Mouse (Mus musculus) heart, postnatal 4 days (tissue): Measurements from ENCODE around the gene Ccdc73. TPM values are rescaled to one million over a fixed set of nuclear protein-coding genes. Genes with fewer than 3 reads are reported as not detected.
"Not testable (repeated sequence)": the region's sequence is repeated elsewhere in the genome, so short reads cannot be mapped to it uniquely, and the experiment has no call there.

Experiments
- DNase-seq: peaks from one replicate; pipeline ENCODE4 v3.0.0; 2021
- total RNA-seq, 2 experiments: library from RNA; stranded (reverse); gene quantifications; 2 replicates each; pipeline ENCODE4 v1.2.3; 2021

The Ccdc73 gene
- total RNA-seq, 2 experiments from 2014 or later: 3.7 to 3.8 TPM

DNA sequence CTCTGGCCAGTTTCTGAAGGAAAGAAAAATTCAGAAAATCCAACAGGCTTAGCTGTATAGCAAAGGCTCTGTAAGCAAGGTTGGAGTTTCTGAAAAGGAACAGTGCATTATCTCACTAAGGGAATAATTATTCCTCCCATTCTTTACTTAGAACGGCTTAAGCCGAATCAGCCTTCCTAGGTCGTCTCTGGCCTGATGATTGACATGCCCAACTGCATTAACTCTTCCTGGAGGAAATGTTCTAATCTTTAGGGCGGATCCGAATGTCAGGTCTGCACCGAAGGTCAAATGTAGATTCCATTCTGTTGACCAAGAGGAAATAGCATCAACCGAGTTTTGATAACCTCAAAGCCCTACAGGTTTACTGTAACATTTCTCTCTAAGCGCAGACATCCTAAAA lies 11.2 kb downstream of the Ccdc73 start:
- DNase-seq: no peak

DNA sequence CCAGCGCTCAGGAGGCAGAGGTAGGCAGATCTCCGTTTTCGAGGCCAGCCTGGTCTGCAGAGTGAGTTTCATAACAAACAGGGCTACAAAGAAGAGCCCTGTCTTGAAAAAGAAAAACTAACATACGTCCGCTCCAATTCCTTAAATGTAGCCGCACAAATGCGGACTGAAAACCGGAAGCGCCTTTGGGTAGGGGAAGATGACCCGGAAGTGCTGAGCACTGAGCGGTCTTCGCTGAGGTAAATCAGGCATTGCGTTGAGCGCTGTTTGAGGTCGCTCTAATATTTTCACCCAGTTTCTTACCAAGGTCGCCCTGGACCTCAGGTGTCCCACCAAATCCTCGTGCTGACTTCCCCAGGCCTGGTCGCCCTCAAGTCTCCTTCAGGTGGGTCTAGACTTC lies 18.5 kb downstream of the Ccdc73 start:
- no peak for DNase-seq

DNA sequence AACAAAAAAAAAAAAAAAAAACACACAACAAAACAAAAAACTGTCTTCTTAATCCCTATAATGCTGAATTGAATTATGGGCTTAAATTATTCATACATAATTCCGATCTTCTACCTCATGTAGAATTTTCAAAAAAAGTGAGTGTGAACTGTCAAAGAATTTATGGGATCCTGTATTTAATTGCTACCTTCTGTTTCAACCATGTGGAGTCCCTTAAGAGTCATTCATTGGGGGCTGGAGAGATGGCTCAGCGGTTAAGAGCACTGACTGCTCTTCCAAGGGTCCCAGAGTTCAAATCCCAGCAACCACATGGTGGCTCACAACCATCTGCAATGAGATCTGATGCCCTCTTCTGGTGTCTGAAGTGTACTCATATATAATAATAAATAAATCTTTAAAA lies 19.7 kb downstream of the Ccdc73 start:
- DNase-seq: not testable (repeated sequence)

DNA sequence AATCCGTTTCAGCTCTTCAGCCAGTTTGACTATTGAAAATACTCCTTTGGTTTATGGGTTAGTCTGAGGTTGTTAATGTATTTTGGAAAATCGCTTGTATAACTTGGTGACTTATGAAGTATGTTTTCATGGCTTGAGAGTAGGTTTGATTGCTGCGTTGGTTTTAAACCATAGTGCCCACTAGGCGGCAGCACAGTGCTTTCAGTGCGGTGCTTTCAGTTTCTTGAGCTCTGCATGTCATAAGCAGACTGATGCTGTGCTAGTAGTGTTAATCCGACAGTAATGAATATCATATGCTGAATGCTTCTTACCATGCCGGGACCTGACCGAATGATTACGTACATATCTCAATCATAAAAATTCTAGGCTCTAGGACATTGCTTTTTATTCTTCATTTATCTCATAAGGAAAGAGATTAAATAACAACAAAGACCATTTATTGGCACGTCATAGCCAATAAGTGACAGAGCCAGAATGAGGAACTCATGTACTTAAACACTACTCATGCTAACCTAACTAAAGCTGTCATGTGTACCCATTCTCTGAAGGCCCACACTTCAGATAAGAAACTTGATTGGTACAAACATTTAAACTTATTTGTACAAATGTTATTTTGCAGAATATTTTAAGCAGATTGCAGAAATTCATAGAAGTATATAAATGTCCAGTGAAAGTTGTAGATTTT lies 20.4 kb downstream of the Ccdc73 start:
- DNase-seq: peak; percentile 88

DNA sequence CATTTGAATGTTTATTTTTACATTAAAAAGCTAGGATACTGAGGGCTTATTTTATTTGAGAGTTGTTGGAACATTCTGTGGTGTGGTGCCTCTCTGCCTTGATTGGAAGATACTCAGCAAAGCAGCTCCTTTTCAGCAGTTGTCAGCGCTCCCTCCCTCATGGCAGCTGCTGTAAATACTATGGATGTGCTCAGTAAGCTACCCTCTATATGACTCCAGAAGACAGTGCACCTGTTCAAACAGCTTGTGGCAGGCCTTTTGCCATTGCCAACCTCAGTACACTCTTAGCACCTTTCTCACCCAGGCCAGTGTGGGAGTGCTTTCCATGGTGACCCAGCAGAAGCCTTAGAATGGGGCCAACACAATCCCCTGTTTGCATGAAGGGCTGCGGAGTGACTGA lies 32.4 kb downstream of the Ccdc73 start:
- DNase-seq: no peak

DNA sequence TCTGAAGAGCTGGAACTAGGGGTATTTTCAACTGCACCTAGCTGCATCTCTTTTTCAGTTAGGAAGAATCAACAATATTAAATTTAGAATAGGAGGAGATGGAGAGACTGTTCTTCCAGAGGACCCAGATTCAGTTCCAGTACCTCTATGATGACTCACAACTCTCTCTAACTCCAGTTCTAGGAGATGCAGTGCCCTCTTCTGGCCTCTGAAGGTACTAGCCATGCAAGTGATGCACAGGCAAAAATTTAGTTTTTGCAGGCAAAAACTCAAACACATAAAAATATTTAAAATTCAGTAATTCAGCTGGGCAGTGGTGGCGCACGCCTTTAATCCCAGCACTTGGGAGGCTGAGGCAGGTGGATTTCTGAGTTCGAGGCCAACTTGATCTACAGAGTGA lies 48.1 kb downstream of the Ccdc73 start:
- no peak for DNase-seq

DNA sequence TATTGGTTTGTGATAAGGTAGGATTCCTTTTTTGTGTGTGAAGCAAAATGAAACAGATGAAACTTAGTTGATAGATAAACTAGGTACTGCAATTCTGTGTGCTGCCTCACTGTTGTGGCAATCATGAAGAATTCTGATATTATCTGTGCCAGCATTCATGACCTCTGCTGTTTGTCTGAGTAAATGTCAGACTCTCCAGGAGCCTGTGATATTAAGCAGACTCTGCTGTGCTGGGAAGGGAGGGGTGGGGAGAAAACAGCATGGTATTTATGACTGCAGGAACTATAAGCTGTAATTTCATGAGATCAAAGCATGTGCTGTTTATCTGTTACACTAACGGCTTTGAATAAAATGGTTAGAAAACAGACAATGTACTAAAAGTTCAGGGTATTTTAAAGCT lies 96.9 kb downstream of the Ccdc73 start:
- peak; percentile 14 for DNase-seq

DNA sequence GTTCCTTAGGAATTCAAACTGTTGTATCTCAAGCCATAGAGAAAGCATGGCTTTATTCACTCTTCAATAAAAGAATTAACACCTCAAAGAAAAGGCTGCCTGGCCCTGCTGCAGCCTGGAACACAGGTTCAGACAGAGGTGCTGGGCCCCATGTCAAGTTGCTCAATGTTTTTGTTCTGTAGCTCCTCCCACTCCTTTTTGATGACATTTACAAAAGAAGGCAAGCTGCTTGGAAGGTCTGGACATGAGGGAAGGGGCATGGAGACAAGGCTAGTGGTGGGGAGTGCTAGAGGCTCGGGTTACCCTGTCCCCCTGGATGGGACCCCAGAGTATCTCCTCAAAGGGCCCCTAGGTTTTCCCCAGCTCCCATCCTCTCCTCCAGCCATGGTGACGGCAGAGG lies 114.1 kb downstream of the Ccdc73 start:
- no peak for DNase-seq

DNA sequence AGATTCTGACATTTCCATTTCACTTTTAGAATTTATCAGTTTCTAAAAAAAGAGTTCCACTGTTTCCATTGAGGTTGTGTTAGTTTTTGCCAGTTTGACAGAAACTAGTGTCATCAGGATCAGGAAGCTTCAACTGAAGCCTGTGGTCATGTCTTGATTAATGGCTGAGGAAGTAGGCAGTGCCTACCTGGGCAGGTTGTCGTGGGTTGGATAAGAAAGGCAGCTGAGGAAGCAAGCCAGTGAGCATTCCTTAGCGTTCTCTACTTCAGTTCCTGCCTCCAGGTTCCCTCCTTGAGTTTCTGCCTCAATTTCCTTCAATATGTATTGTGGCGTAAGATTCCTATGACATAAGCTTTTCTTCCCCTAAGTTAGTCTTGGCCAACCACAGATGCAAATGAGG lies 118.2 kb downstream of the Ccdc73 start:
- DNase-seq: no peak

DNA sequence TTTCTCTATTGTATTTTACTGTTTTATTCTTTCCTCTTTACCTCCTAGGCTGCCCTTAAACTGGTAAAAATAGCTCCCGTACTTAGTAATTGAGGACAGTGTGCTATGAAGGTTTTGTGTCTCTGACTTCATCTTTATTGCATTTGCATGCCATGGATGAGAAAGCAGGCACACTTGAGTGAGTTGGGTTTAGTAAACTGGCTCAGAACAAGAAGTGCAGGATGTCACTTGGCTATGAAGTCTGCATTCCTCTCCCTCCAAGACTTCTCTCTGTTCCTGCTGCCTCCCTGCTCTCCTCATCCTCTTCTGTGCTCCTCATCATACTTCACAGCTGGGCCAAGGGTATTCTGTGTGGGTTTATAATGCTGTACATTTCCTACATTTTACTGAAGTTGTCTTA lies 121.4 kb downstream of the Ccdc73 start:
- no peak for DNase-seq

DNA sequence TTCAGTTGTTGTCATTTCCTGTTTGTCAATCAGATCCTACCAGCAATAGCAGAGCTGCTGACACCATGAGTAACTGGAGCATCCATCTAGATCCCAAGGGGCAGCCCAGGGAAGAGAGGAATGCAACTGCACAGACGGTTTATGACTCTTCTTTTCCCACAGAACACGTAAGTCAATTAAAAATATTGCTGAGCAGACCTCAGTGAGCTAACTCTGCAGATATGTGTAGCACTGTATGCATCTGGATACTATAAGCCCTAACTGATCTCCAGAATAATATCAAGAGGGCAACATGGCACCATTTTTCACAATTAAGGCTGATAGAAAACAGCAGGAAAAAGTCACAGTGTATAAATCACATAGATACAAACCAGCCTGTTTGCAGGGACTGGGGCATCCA lies 126.8 kb downstream of the Ccdc73 start:
- DNase-seq: no peak

DNA sequence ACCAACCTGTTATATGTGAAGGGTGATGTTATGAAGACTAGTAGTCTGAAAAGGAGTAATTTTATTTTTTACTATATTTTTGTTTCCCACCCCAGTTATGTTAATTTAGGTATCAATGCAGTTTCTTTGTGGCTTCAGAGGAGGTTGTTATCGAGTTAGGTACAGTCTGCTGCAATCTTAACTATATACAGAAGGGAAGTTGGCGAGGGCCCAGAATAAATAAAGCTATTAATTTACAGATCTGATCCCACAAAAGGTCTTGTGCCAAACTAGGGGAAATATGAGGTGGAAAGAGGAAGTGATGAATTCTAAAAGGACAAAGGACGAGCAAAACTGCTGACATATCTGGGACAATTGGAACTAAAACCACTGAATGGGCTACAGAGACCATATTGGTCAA lies 128.6 kb downstream of the Ccdc73 start:
- DNase-seq: no peak

DNA sequence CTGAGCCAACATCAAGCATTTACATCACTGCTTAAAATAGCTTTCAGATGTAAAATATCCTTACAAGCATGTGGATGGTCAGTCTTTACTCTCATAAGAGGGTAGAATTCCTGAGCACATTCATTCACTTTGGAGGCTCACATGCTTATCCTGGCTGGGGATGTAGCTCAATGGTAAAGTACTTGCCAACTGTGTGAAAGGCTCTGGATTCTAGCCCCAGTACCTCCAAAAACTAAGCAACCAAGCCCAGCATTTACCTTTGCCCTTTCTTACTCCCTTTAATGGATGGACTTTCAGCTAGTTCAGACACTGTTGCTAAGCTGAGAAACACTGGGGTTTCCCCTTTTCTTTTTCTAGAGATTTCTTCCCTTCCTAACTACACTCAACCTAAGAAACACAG lies 139.6 kb downstream of the Ccdc73 start:
- no peak for DNase-seq

DNA sequence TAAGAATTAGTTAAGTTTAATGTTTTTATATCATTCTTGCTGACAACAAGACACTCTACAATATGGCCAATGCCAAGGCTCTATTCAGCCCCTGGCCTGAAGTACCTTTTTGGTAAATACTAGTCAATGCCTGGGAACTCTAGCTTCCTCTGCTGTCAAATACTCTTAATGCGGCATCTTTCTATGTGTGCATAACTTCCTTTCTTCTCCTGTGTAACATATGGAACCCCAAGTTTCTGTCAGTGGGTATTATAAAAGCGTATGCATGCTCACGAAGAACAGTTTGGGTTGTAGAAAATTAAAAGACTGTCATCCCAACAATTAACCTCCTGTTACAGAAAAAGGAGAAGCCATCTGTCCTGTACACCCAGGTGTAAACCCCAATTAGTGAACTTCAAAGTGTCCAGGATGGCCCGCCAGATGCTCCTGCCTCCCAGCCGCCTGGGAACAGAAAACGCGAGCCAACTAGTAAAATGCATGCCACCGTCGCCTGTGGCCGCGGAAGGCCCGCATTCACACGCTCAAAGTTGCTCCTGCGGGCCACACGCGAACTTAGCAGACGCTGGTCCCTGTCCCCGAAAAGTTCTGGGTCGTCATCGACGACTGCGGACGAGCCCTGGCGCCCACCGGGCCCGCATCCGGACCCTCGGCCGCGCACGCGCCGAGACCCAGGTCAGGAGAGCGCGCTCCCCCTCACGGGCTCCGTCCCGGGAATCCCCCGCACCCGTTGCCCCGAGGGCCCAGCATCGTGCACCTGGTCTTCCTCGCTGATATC lies 148.8 kb downstream of the Ccdc73 start:
- no peak for DNase-seq

DNA sequence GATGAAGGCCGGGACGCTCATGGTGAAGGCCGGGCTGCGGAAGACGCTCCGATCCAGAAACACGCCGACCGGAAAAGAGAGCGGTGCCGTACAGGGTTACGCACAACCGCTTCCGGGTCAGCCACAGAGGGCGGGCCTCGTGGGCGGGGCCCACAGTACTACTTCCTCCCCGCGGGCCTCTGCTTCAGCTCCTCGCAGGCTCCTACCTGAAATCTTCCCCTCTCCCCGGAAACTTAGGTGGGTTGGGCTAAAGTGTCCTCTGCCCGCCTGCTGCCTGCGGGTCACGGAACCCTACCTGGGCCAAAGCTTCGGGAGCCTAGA lies 149.3 kb downstream of the Ccdc73 start, which contains the start of gene Eif3m:
Gene Eif3m (minus strand): TSS at position 114 of the 321 bp plus-strand sequence.
- peak; percentile 95 for DNase-seq

DNA sequence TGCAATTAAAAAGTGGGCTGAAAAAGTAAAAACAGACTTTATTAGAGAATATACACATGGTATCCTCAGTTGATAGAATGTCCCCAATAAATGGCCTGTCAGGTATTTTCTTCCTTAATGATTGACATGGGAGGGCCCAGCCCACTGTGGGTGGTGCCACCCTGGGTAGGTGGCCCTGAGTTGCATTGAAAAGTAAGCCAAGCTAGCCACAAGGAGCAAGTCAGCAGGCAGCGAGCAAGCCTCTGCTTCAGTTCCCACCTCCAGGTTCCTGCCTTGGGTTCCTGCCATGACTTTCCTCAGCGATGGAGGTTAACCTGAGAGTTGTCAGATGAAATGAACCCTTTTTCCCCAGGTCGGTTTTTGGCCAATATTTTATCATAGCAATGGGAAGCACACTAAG lies 150.2 kb downstream of the Ccdc73 start:
- no peak for DNase-seq

DNA sequence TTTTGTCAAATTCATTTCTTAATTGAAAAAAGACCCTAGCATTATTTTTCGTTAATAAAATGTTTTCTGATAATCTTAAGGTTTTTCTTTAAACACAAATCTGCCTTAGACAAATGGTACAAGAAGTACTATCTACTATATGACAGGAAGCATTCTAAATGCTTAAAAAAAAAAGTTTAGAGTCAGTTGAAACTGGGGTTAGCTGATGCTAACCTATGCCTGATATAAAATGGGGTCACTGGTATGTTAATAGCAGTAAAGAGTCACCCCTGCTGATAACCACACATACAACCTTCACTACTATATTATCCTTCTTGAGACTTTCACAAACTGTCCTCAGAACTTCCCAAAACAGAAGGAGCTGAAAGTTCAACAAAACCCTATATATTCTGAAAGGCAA lies 151.9 kb downstream of the Ccdc73 start:
- DNase-seq: no peak

DNA sequence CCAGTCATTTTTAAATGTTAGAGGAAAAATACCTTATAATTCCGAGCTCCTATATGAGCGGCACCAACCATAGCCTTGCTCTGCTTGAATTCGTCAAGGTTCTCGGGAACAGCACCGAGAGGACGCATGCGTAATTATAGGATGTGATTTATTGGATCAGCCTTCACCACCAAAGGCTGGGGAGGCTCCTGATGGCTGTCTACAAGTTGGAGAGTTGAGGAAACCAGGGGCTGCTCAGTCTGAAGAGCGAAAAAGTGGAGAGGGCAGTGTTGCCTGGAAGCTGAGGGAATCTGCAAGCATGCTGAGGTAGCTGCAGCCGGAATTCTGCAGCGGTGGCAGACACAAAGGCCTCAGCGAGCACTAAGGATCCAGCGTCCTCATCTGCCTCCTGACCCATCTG lies 153.7 kb downstream of the Ccdc73 start:
- DNase-seq: no peak

DNA sequence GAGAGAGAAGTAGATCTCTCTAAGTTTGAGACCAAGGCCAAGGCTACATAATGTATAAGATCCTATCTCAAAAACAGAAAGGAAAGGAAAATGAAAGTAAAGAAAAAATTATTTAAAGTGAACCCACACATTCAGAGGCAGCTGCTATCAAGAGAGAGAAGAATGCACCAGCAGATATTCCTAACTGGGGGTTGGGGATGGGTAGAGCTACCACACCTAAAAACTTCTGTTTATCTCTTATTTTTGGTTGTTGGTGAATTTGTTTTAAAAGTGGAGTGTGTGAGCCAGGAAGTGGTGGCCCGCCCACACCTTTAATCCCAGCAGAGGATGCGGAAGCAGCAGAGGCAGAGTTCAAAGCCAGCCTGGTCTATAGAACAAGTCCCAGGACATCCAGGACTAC lies 154.2 kb downstream of the Ccdc73 start:
- no peak for DNase-seq

DNA sequence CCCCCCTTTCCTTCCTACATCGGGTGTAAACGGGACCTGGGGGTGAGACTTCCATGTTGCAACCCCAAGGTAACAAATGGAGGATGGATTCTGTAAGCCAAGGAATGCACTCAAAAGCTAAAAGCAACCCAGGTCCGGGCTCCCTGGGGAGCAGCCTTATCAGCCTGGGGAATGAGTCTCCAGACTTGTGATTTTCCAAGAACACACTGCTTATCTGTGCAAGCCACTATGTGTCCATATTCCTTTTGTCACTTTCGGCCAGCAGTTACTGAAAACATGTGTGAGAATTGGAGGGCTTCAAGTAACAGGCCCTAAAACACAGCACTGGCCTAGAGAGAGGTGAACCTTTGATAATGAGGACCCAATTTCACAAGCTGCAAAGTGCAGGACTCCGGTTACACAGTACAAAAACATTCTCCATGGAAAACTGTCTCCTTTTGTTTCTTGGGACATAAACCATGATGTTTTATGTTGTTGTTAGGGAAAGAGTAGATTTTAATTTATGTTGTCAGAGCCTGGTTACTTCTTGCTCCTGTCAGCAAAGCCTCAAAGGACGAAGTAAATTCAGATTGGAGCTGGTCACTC lies 155.5 kb downstream of the Ccdc73 start:
- peak; percentile 43 for DNase-seq

DNA sequence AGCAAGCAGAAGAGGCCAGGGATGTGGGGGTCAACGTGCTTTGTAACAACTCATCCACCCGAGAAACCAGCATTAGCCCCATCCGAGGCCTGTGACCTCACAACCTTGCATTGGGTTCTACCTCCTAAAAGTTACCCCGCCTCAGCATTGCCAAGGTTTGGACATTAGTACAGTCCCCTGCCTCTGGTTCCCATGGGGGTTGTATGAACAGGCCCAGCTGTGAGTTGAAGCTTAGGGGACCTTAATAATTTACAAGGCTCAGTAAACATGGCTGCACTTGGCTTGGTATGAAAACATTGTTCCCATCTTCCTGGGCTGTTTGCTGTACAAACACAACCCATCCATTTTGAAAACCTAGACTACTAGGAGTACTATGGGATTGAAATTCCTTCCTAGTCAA lies 156.2 kb downstream of the Ccdc73 start:
- no peak for DNase-seq

DNA sequence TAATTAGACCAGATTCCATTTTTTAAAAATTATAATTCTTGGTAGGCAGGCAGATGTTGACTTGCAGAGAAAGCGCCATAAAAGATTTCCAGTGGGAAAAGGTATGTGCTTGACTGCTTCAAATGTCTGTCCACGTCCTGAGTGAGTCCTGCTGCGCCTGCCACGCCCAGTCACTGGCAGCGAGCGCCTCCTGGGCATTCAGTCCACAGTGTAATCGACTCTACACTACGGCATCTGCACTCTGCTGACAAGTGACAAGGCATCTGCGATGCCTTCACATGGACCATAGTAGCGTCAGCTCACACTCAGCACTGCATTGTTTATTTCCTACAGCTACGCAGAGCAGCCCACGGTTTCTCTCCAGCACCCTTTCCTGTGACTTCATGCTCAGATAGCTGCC lies 158.0 kb downstream of the Ccdc73 start:
- not testable (repeated sequence) for DNase-seq

DNA sequence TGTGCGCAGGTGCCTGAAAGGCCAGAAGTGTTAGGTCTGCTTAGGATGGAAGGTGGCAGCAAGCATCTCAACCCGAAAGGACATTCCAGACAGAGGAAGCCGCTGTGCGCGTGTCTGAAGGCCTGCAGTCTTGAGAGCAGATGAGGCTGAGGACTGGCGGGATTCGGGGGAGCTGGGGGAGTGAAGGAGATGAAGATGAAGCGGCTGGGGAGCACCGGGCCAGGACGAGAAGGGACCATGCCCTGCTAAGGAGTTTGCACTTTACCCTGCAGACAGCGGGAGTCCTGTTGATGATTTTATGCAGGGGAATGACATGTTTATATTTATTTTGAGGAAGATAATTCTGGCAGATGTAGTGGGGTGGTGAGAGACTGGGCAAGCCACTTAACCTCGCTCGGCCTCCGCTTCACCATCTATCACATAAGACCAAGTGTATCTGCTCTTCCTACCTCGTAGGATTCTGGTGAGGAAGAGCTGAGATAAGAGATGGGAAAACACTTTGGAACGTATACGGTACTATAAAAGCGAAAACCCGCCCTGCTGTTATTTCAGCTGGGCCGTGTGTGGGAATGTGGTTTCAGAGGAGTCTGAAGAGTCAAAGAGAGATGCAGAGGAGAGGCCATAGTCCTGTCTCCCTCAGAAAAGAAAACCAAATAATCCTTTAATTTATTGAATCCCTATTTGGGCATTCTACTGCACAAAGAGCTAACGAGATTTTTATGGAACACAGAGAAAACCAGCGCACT lies 159.5 kb downstream of the Ccdc73 start:
- DNase-seq: no peak
